Mouse (Mus musculus) spleen, adult 18-20 months (tissue): ENCODE data around the gene Fbxo40.
A peak's percentile ranks its signal among the peaks of the same experiment; 100 is the strongest.

Source experiments
- DNase-seq, 2 experiments: peaks; one replicate each; pipeline ENCODE4 v3.0.0; 2022; ENCODE audit warnings: mixed read lengths in 2 of 2

Gene Fbxo40

DNA sequence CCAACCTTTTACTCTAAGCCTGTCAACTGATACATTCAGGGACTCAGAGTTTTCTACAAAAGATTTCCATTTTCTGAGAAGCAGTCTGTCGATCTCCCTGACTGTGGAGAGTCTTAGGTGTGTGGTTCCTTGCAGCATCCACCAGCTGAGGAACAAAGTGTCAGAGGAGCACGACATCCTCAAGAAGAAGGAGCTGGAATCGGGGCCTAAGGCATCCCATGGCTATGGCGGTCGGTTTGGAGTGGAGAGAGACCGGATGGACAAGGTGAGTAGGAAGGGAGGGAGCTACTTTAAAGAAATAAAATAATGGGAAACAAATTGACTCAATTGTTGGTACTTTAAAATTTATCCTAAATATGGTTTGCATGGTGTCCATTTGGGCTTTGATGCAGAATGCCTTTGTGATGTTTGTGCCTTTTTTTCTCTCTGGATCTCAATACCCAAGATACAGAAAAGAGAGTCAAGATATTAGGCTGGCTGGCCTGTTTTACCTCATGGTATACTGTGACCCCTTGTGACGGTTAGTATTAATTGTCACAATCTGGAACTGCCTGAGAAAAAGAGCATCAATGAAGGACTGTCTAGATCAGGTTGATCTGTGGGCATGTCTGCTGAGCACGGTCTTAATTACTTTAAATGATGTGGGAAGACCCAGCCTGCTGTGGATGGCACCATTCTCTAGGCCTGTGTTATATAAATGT is 43.7 kb downstream of the Fbxo40 start:
- no peak for DNase-seq

DNA sequence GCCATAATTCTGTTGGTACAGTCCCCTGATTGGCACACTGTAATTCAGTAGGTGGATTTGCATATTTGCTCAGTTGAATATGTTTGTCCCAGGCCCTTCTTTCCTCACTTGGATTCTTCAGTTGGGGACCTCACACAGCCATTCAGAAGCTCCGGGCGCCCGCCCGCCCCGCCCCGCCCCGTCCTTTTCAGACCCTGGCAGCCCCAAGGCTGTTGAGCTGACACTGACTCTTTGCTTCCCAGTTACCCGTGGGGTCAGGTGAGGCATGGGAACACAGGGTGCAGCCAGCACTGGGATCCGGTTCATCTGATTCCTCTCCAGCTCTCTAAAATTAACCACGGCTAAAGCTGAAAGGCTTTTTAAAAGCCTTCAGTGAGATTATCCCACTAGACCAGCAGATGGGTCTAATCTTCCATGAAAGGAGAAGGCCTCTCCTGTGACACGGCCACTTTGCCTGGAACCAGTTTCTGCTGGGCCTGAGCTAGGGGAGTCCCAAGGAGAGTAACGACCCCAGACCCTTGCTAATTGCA is 45.3 kb downstream of the Fbxo40 start:
- no peak for DNase-seq

DNA sequence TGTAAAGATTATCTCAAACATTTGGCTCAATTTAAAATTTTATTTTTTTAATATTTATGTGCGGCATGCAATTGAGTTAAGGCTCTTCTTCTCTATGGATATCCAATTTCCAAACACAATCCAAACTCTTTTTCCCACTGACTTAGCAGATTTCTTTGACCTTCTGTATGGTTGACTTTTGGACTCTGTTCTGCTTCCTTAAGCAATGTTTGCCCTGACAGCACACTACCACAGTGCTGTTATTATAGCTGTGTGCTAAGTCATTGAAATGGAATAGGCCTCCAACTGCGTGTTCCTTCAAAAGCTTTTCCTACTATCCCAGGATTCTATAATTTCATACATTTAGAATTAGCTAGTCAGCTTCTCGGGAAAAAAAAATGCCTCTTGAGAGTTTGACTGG is 46.7 kb downstream of the Fbxo40 start:
- DNase-seq = no peak

DNA sequence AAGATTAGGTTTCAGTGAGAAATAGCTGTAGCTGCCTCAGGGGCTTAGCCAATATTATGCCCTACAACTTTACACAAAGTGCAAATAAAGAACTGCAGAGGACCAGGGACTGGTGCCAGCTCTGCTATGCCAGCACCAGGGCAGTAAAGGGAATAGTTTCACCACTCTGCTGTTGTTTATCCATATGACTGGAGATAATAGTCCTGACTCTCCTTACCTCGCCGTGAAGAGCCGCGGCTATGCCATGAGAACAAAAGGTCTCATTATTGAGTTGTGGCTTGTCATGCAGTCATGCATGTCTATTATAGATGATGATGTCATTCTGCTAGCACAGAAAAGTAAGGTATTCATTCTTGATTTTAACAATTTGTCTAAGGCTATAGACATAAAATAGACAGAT is 48.4 kb downstream of the Fbxo40 start:
- DNase-seq = no peak

DNA sequence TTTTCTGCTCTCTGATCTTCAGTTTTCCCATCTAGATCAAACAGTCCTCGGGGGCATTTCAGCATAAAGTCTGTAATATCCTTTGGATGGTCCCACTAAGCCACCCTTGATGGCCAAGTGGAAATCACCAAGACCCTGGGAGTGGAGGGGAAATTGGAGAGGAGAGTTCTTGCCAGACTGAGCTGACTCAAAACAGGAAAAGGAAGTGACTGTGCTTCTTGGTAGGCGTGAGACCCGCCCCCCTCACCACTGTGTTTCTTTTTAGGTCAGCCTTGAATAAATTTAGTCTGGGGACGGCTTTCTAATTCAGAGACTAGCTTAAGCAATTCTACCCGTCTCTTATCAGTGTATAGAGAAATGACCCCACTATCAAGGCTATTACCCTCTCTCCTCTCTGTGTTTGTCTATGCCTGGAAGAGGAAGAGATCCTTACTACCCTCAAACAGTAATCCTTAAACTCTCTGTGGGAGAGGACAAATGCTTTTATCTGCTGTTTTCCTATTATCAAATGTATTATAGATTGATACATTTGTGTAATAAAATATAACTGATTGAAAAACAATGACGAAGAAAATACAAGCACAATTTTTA is 49.0 kb downstream of the Fbxo40 start:
- peak; percentile 45 to 57 for DNase-seq

DNA sequence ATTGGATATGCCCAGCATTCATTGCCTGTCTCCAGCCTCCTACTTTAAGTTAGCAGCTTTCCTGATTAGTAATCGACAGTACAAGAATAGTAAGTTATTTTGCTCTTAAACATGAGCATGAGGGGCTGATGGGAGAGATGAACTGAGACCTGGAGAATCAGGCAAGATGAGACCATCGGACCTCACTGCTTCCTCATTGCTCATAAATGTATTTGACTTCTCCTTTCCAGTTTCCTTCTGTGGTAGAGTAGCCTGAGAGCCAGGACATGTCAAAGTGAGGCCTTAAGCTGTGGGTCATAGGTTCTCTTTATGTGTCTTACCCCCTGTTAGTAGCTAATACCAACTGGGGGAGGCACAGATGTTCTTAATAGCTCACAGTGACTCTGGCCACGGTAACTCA is 54.5 kb downstream of the Fbxo40 start:
- no peak for DNase-seq

DNA sequence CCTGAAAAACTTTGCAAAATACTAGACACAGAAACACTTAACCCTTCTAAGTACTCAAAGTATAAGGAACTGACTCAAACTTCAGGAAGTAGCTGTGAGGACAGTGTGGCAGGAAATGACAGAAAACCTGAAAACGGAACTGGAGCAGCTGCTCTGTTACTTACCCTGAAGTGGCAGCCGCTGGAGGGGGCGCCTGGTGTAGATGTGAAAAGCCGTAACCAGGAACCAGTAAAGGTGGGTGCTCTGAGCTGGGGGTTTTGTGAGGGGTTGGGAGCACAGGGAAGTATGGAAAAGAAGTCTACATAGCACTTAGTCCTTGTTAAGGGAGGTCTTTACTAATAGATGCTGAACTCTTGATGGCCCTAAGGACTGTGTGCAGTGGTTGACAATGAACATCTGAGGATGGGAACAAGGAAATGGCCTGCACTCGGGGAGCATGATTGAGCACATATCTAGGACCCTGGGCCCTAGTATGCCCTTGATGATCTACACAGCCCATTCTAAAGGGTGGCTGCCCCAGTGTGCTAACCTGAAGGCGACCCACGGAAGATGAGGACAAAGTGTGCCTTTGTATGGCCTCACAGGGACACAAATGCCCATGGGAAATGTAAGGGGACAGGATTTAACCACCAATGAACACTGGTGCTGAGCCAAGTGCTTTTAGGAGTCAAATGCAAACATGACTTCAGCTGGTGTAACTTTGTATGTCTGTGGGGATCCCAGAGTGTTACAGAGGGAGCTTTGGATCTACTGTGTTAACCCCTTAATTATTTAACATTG is 55.2 kb downstream of the Fbxo40 start, which contains the start of gene Hcls1:
Hcls1 (plus strand) TSS at position 143 of the 780 bp plus-strand sequence.
- peak; percentile 69 for DNase-seq

DNA sequence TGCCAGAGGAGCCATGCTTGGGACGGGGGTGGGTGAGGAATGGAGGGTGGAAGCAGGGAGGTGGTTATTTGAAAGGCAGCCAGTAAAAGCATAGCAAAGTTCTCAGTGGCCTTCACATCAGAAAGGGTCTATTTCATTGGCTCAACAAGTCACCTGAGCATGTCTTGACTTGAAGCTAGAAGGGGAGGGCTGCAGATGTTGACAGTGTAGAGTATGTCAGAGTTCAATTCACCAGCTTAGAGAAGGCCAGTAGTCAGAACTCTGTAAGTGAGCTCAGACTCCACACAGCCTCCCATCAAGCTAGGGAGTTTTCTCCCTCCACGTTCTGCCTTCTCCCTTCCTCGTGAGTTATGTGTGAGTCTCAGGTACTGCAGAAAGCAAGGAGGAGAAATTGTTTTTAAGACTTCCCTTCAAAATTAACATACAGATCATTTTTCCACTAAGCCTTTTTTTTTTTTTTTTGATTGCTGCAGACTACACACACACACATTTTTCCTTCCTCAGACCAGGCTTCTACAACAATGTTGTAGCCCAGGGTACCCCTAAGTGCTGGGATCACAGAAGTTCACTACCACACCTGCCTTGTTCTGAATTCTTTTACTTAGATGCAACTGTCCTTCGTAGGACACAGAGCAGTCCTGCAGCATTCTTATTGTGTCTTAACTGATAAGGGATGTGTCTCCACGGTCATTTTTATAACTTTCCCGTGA is 56.0 kb downstream of the Fbxo40 start:
- peak in 1 of 2 experiments; percentile 28 for DNase-seq

DNA sequence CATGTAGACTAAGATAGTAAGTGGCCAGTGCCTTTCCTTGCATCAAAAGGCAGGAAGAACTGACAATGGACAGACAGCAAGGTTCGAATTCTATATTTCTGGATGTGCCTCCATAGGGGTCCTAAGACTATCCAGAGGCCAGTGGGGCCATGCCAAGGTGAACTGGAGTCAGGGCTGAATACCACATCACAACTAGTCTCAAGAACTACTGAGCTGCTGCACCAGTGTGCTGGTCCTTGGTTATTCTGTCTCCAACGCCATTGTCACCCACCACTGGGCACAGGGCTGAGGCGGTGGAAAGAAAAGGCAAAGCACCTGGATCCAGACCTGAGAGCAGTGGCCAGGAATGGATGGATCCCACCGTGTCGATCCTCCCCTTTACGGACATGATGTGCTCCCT is 57.7 kb downstream of the Fbxo40 start:
- no peak for DNase-seq

DNA sequence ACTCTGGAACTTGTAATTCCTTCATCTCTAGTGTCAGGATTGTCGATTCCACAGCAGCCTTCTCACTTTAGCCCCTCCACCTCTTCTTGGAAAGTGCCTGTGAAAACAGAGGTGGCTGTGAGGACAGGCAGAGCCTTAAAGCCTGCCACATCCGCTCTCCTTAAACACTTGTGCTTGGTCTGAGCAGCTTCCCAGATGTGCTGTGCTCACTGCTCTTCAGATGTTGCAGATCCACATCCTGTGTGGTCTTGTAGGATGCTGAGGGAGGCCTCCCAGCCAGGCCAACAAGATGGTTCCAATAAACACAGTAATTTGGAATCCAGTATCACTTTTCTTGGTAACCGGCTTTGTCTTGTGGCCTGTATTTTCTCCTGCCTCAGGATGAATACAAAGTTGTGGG is 58.3 kb downstream of the Fbxo40 start:
- DNase-seq = no peak

DNA sequence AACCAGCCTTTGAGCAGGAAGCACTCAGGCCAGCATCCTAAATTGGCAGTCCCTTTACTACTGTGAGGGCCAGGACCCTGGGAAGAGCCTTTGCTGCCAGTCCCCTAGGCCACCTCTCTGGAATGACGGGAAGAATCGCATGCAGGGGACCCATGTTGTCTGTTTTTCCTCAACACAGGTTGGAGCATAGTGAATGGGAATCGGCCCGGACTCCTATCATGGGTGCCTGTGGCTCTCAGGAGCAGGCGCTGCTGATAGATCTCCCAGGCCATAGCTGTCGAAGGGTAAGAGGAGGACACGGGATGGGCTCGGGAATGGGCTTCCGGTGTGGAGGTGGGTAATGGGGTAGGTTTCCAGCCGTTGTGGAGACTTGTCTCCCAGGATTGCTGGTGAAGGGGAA is 58.9 kb downstream of the Fbxo40 start:
- DNase-seq = no peak

DNA sequence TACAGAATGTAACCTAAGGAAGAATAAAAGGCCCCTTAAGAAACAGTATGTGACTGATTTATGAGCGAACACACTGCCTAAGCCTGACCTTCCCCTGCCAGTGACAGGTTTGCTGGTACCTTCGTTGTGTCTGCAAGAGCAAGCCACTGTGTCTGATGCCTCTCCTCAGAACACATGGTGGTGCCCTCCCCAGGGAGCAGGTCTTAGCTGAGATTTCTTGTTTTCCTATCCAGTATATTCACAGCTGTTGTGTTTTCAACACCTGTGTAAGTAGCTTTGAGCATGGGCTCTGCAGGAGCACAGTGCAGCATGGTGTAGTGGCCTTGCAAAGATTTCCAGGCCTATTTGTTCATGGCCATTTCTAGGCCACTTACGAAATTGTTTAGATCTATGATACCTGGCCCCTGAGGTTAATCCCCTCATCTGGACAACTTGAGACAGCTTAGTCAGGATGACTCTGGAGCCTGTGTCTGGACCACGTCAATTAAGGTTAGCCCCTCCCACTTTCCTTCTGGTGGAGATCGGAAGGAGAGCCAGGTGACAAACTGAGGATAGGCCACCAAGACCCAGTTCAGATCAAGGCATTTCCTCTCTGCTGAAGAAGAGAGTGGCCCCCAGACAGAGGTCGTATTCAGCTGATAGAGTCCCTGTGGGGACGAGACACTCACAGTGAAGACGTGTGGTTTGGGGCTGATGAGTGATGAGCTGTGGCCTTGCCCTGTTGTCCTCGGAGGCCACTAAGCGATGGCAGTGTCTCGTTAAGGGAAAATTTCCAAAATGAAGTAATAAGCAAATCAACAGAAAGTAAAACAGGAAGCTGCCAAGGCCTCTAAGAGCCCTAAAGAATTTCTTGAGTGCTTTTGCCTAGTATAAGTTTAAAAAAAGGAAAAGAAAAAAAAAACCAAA is 59.8 kb downstream of the Fbxo40 start:
- peak in 1 of 2 experiments; percentile 33 for DNase-seq

DNA sequence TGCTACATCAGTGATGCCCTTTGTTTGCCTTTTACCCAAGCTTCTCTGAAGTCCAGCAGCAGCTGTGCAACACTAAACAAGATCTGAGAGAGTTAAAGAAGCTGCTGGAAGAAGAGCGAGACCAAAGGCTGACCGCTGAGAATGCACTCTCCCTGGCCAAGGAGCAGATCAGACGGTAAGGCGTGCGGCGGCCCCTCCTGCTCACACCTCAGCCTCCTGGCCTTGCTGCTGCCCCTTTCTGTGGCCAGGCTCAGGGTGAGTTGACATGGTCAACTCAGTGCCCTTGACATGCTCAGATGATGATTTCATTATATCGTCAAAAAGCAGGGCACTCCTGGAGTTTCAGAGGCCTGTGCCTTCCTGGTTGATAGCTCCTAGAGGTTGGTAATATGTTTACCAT is 61.1 kb downstream of the Fbxo40 start:
- DNase-seq = no peak

DNA sequence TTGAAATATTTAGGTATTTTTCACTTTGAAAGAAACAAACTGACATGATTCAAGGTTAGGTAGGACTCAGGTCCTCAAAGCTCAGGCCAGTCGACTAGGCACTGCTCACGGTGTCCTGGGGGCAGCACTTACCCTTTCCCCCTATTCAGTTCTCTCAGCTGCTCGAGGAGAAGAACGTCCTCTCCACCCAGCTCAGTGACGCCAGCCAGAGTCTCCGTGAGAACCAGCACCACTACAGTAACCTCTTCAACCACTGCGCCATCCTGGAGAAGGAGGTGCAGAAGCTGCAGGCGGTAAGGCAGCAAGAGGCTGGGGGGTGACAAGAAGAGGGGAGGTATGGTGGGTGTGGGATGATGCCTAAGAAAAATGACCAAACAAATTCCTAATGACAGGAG is 62.2 kb downstream of the Fbxo40 start:
- no peak for DNase-seq

DNA sequence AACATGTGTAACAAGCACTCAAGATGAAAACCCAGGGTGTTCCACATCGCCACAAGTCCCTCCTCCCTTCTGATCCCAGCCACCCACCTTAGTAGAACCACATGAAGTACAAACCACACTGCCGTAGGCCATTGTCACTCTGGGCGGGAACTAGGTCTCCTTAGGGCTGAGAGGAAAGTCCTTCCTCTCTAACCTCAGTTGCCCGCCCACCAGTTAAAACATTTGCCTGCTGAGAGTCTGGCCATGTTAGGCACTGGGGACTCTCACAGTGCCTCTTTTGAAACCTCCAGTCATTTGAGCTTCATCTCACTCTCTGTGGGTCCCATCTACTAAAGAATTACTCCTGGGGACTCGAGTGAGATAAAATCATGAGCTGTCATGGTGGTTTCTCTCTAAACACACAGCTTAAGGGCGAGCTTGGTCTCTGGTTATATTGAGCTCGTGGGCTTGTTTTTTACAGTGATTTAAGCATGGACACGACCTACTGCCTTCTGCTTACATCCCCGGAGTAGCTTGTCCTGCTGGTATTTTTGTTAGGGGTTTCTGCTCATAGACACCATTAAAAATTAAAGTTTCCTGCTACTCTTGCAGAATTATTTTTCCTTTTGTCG is 62.7 kb downstream of the Fbxo40 start:
- DNase-seq = no peak

DNA sequence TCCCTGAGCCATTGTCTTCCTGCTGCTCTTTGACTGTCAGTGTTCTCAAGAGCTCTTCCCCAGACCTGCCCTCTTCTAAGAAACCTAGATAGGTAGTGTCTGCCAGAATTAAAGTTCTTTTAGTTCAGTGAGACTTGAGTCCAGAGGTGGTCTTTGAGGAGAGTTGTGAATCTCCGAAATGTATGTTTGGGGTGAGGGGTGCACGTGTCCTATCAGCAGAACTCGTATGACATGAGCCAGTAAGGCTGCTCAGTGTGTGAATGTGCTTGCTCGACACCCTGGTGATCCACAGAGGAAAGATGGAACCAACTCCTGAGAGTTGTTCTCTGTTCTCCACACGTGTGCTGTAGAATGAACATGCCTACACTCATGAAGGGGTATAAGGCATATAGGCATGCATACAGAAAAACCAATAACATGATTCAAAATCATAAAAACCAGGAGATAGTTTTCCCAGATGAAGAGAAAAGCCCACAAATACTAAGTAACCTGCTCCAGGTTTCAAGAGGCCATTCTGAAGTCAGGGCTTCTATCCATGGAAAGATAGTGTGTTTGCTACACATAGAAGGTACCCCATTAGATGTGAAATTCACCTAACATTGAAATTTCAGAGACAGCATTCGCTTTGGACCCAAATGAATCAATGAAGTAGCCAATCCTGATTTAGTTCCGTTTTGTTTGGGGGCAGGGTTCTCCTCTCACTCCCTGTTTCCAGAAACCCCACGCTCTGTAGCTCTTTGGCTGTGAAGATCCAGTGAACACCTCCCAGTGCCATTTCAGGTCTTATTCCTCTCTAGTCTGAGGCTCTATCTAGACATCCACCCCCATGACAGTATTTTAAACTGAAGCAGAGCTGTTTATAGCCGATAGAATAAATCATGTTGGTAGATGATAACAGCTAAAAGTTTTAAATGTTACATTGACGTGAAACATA is 63.5 kb downstream of the Fbxo40 start:
- no peak for DNase-seq

DNA sequence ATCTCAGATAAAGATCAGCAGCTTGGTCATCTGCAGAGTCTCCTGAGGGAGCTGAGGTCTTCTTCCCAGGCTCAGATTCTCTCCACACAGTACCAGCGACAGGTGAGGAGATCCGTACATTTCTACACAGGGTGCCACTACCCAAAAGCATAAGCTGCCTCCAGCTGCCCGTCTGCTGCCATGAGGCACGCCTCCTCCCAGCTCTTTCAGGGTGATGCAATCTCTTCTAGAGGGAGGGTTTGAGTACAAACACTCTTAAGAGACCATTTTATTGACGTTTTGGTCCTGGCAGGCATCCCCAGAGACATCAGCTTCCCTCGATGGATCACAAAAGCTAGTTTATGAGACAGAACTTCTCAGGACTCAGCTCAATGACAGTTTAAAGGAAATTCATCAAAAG is 64.5 kb downstream of the Fbxo40 start:
- DNase-seq = no peak

DNA sequence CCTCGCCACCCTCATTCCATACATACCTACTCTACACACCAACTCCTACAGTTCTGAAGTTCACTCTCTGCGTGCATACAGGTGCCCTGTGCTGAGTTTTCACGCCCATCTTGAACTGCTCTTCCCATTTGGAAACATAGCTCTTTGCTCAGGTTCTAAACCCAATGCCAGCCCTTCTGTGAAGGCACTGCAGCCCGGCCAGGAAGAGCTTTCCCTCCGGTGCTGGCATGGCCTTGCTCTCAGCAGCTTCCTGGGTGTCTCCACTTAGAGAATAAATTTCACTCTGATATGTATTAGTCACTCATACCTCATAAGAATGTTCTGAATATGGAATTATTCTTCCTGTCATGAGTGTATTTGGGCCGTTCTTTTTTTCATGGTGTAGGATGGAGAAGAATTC is 64.9 kb downstream of the Fbxo40 start:
- no peak for DNase-seq

DNA sequence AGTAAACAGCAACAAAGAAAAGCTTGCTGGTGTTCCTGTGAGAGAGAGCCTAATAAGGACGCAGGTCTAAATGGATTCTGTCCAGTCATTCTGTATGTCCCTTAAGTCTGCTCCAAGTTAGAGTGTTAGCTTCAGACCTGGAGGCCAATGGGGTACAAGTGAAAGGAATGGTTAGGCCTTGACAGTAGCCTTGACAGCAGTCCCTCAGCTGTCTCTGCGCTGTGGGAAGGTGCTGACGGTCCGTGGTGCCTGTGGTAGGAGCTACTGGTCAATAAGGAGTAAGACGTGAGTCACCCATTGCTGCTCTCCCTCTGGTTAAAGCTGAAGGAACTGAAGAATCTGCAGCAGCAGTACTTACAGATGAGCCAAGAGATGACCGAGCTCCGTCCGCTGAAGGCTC is 66.0 kb downstream of the Fbxo40 start:
- DNase-seq = no peak

DNA sequence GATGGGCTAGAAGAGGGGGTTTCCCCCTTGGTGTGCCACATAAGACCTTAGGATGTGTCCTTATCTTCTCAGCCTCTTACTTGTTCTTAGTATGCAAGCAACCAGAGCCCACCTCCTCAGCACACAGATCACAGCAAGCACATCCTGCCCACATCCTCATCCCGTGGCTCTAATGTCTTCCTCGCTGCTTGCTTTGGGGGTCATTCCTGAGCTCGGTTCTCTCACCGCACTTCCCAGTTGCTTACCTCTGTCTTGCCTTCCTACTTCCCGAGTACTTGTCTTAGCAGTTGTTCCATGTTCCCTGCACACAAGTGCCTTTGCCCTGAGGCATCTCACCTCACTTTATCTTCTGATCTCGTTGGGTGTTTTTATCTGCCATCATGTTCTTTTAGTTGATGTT is 68.3 kb downstream of the Fbxo40 start:
- DNase-seq = no peak
